Mouse (Mus musculus) lung, adult 2 months (tissue): ENCODE measurements at regions not wholly inside any gene's neighbourhood (a gene's known extent, or its start where the extent isn't known, plus 50 kb on each side); places are given as distances from the start of the nearest gene placed in this dataset.

ENCODE experiments used
- CTCF ChIP-seq: fragments of 200-500 bp; IDR thresholded peaks from 2 replicates; pipeline ENCODE4 v1.5.1; 2011; ENCODE audit warnings: mild to moderate bottlenecking, low read length, control low read depth; ENCODE audit not compliant: insufficient read depth
- POLR2A ChIP-seq: fragments of 200-500 bp; IDR thresholded peaks from 2 replicates; pipeline ENCODE4 v1.6.1; 2011; ENCODE audit warnings: low read depth, mild to moderate bottlenecking, control low read depth, low read length, borderline replicate concordance; ENCODE audit errors: extremely low read depth

GRCm38 (mm10) chr11:8082811-8083210, 581.5 kb downstream of the Tns3 start:
- TF ChIP-seq POLR2A, result no peak
- no peak for TF ChIP-seq CTCF
